Mouse (Mus musculus): ENCODE results near the gene Iqcm.

- TF ChIP-seq CTCF (IDR thresholded peaks at IDR 0.05; ENCODE audit: borderline replicate concordance, extremely low read depth, insufficient read depth, insufficient read length) (no peak), POLR2A (IDR thresholded peaks at IDR 0.05; ENCODE audit: borderline replicate concordance, extremely low read depth, insufficient read depth, insufficient read length, poor library complexity, severe bottlenecking) (no peak)
Observed at GRCm38 (mm10) chr8:75956016-75956415, 507.5 kb downstream of the Iqcm start.
